Mouse (Mus musculus) ES-Bruce4 (cell line): ENCODE data around the gene Hps5.

Experiments
- CTCF ChIP-seq: IDR thresholded peaks from one replicate; pipeline ENCODE4 v1.8.1; 2011; ENCODE audit warnings: low read depth, low read length
- EP300 ChIP-seq: IDR thresholded peaks from 2 replicates; pipeline ENCODE4 v1.6.1; 2011; ENCODE audit warnings: low read depth, low read length; ENCODE audit not compliant: insufficient read depth
- POLR2A ChIP-seq: IDR thresholded peaks from one replicate; pipeline ENCODE4 v1.8.1; 2011; ENCODE audit warnings: low read length; ENCODE audit not compliant: insufficient read depth

DNA sequence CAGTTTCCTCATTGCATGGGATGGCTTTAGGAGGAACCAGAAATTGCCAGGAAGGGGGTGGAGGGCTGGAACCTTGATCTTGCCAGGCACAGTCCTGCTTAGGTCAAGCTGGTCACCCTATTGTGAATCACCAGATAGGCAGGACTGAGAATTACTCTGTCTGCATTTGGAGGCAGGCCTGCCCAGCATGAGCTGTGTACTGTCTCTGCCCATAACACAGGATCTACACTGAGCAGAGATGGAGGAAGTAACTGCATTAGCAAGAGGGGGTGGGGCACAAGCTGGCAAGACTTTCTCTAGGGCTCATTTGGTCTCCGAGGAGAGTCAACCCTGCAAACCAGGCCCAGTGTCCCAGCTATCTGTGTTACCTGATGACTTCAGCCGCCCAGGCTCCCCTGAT, 60.9 kb downstream of the Hps5 start:
- TF ChIP-seq CTCF, result no peak
- TF ChIP-seq POLR2A, result no peak
- TF ChIP-seq EP300, result no peak
